In genomic region chr7:25916116-25916515, GRCm38 (mm10) we compare ENCODE assay signal across 35 mouse cellular contexts. TPM values are rescaled to one million over a fixed set of nuclear protein-coding genes. Genes with fewer than 3 reads are reported as not detected.
"Had no signal": no experiment of that assay in that cellular context is flagged by ENCODE, and none has a peak within 500 bp of the region (broad histone marks: within the 10 kb centered on the region; RNA-seq: fewer than 3 reads in every experiment).

No protein-coding gene starts in this region.

- H3K9me3 ChIP-seq: embryonic facial prominence, embryonic 10.5 days; embryonic facial prominence, embryonic 12.5 days; embryonic facial prominence, embryonic 13.5 days; embryonic facial prominence, embryonic 15.5 days; forebrain, embryonic 12.5 days; forebrain, embryonic 13.5 days; forebrain, embryonic 15.5 days had no signal

- H3K27me3 ChIP-seq: embryonic facial prominence, embryonic 12.5 days; embryonic facial prominence, embryonic 13.5 days; embryonic facial prominence, embryonic 15.5 days; forebrain, embryonic 12.5 days; forebrain, embryonic 13.5 days; forebrain, embryonic 15.5 days had no signal

- H3K36me3 ChIP-seq: embryonic facial prominence, embryonic 10.5 days; embryonic facial prominence, embryonic 12.5 days; embryonic facial prominence, embryonic 13.5 days; embryonic facial prominence, embryonic 15.5 days; forebrain, embryonic 10.5 days; forebrain, embryonic 12.5 days; forebrain, embryonic 15.5 days had no signal

- DNase-seq: cerebellum, adult 2 months; cerebellum, adult 8-10 months; cerebellum, adult 9-10 months; cerebellum, adult 9-11 months; cerebellum, postnatal 10 days; cerebellum, postnatal 14 days; cerebellum, postnatal 25 days; cerebellum, postnatal 36 days; embryo, embryonic 11 days; forebrain, postnatal 0 days; gastrocnemius, adult 2 months; gastrocnemius, postnatal 10 days; gastrocnemius, postnatal 14 days; gastrocnemius, postnatal 25 days; gastrocnemius, postnatal 36 days; heart, adult 18-20 months had no signal

- H3K27ac ChIP-seq: embryonic facial prominence, embryonic 10.5 days; embryonic facial prominence, embryonic 12.5 days; embryonic facial prominence, embryonic 13.5 days; embryonic facial prominence, embryonic 15.5 days; forebrain, embryonic 10.5 days; forebrain, embryonic 12.5 days; forebrain, embryonic 13.5 days; forebrain, embryonic 15.5 days; gastrocnemius, adult 2 months had no signal

- H3K4me3 ChIP-seq: embryonic facial prominence, embryonic 10.5 days; embryonic facial prominence, embryonic 12.5 days; embryonic facial prominence, embryonic 13.5 days; embryonic facial prominence, embryonic 15.5 days; erythroblast, embryonic 14.5 days; forebrain, embryonic 10.5 days; forebrain, embryonic 12.5 days; forebrain, embryonic 13.5 days; forebrain, embryonic 15.5 days; gastrocnemius, adult 2 months had no signal

- H3K4me1 ChIP-seq: embryonic facial prominence, embryonic 10.5 days; embryonic facial prominence, embryonic 12.5 days; embryonic facial prominence, embryonic 13.5 days; embryonic facial prominence, embryonic 15.5 days; forebrain, embryonic 10.5 days; forebrain, embryonic 12.5 days; forebrain, embryonic 13.5 days; forebrain, embryonic 15.5 days had no signal

- ATAC-seq: forebrain, embryonic 13.5 days; forebrain, embryonic 14.5 days; forebrain, embryonic 15.5 days; forebrain, embryonic 16.5 days; forebrain, postnatal 0 days had no signal

- H3K9ac ChIP-seq: embryonic facial prominence, embryonic 12.5 days; embryonic facial prominence, embryonic 13.5 days; embryonic facial prominence, embryonic 15.5 days; forebrain, embryonic 12.5 days; forebrain, embryonic 13.5 days; forebrain, embryonic 15.5 days; forebrain, postnatal 0 days had no signal

- H3K4me2 ChIP-seq: embryonic facial prominence, embryonic 12.5 days; embryonic facial prominence, embryonic 13.5 days; embryonic facial prominence, embryonic 15.5 days; forebrain, embryonic 12.5 days; forebrain, embryonic 13.5 days; forebrain, embryonic 15.5 days had no signal

RNA-seq across cellular contexts. Expression of gene Cyp2b10, which starts 18.7 kb away (rescaled TPM):
- total RNA-seq: common myeloid progenitor, adult 5-6 weeks; forebrain, postnatal 0 days; gastrocnemius, adult 18-20 months; gastrocnemius, adult 2 months; gastrocnemius, postnatal 10 days; gastrocnemius, postnatal 14 days; gastrocnemius, postnatal 25 days; gastrocnemius, postnatal 36 days; gastrocnemius, postnatal 4 days; granulocyte monocyte progenitor cell, adult 5-6 weeks had no signal
- polyA plus RNA-seq: cerebellum, adult 2 months; embryonic facial prominence, embryonic 10.5 days; embryonic facial prominence, embryonic 11.5 days; embryonic facial prominence, embryonic 12.5 days; embryonic facial prominence, embryonic 13.5 days; embryonic facial prominence, embryonic 14.5 days; embryonic facial prominence, embryonic 15.5 days; erythroblast, embryonic 14.5 days; forebrain, embryonic 10.5 days; forebrain, embryonic 11.5 days; forebrain, embryonic 12.5 days; forebrain, embryonic 13.5 days; forebrain, embryonic 14.5 days; forebrain, embryonic 15.5 days; forebrain, embryonic 16.5 days; forebrain, postnatal 0 days; frontal cortex, adult 2 months had no signal
